15 mouse cellular contexts compared by ENCODE assay signal in genomic region chr5:139991531-139991930, GRCm38 (mm10).
"Had no signal": no experiment of that assay in that cellular context is flagged by ENCODE, and none has a peak within 500 bp of the region (broad histone marks: within the 10 kb centered on the region; RNA-seq: fewer than 3 reads in every experiment).

No protein-coding gene starts in this region.

- DNase-seq: cerebellum, adult 9-11 months; cerebellum, postnatal 10 days; cerebellum, postnatal 14 days; cerebellum, postnatal 25 days; cerebellum, postnatal 36 days; embryo, embryonic 11 days; forebrain, postnatal 0 days; gastrocnemius, adult 2 months; gastrocnemius, postnatal 10 days; gastrocnemius, postnatal 14 days; gastrocnemius, postnatal 25 days; gastrocnemius, postnatal 36 days; heart, adult 11 months; heart, adult 18-20 months; heart, adult 2 months had no signal
